Mouse (Mus musculus) heart, embryonic 10.5 days (tissue): ENCODE measurements around the gene Rag1. TPM values are rescaled to one million over a fixed set of nuclear protein-coding genes. Genes with fewer than 3 reads are reported as not detected.
A peak's percentile ranks its signal among the peaks of the same experiment; 100 is the strongest.

Source experiments
- DNase-seq: peaks from one replicate; pipeline ENCODE4 v3.0.0-alpha.2; 2017; ENCODE audit warnings: low spot score
- H3K27ac ChIP-seq: fragments of 300-500 bp; sonication (generic); 2 replicates; pipeline ENCODE4 v1.5.1; 2016; ENCODE audit warnings: mild to moderate bottlenecking
- H3K27me3 ChIP-seq: fragments of 300-500 bp; sonication (generic); 2 replicates; pipeline ENCODE4 v1.6.1; 2016; ENCODE audit warnings: mild to moderate bottlenecking; ENCODE audit not compliant: poor library complexity, insufficient read depth, severe bottlenecking
- H3K36me3 ChIP-seq: fragments of 300-500 bp; sonication (generic); 2 replicates; pipeline ENCODE4 v1.6.1; 2016; ENCODE audit warnings: mild to moderate bottlenecking, moderate library complexity
- H3K4me1 ChIP-seq: fragments of 300-500 bp; sonication (generic); 2 replicates; pipeline ENCODE4 v1.6.1; 2016; ENCODE audit warnings: mild to moderate bottlenecking
- H3K4me3 ChIP-seq: fragments of 300-500 bp; sonication (generic); 2 replicates; pipeline ENCODE4 v1.5.1; 2016; ENCODE audit warnings: mild to moderate bottlenecking, moderate library complexity
- H3K9me3 ChIP-seq: fragments of 300-500 bp; sonication (generic); 2 replicates; pipeline ENCODE4 v1.6.1; 2016; ENCODE audit warnings: mild to moderate bottlenecking, moderate library complexity
- WGBS: fragments of 180-500 bp; shearing (Covaris S2); methylation state at CpG from one replicate; pipeline ENCODE4 v1.1.7; 2016; 5-methylcytosine and 5-hydroxymethylcytosine counted together
- polyA plus RNA-seq: library from polyadenylated mRNA; unstranded; fragments of >200 nt; fragmentation: Nextera tagmentation; extraction: Ambion mirVana; gene quantifications from 2 replicates; pipeline ENCODE4 v1.2.1, GENCODE M21; 2016

Gene Rag1
- not detected in 2 replicates for polyA plus RNA-seq

- no peak within 1 kb of the TSS for H3K4me3 ChIP-seq
- no peaks in the 10 kb centered on the region for H3K9me3 ChIP-seq
- peaks cover 4% of the 10 kb centered on the region; the same call in 1 of the 2 replicates for H3K4me1 ChIP-seq
- no peaks in the 10 kb centered on the region for H3K36me3 ChIP-seq
- H3K27ac ChIP-seq, result no peak within 1 kb of the TSS
- 40% methylated on average over 8 of the region's 8 CpGs for WGBS
- no peaks in the 10 kb centered on the region for H3K27me3 ChIP-seq
- DNase-seq, result no peak
Measured at GRCm38 (mm10) chr2:101649114-101649671, at the start of gene Rag1, which contains the start of gene B230118H07Rik. Gene Rag1, minus strand, starts transcription at chr2:101649501. Gene B230118H07Rik, minus strand, starts transcription at chr2:101649532.

- no peak overlapping the region for H3K27ac ChIP-seq
- no peaks in the 10 kb centered on the region for H3K27me3 ChIP-seq
- no peak for DNase-seq
- H3K4me1 ChIP-seq, result no peaks in the 10 kb centered on the region
- no peaks in the 10 kb centered on the region for H3K9me3 ChIP-seq
- H3K36me3 ChIP-seq, result peaks cover 60% of the 10 kb centered on the region
- 94% methylated on average over 7 of the region's 7 CpGs for WGBS
- no peak overlapping the region for H3K4me3 ChIP-seq
Measured at GRCm38 (mm10) chr2:101695584-101695983, 46.3 kb upstream of the Rag1 start.

- 67% methylated on average over 5 of the region's 5 CpGs for WGBS
- Histone ChIP-seq H3K36me3 (peaks cover 68% of the 10 kb centered on the region), H3K4me1 (no peaks in the 10 kb centered on the region), H3K9me3 (no peaks in the 10 kb centered on the region), H3K4me3 (no peak overlapping the region), H3K27ac (no peak overlapping the region), H3K27me3 (no peaks in the 10 kb centered on the region)
- DNase-seq, result no peak
Measured at GRCm38 (mm10) chr2:101693577-101694215, 44.4 kb upstream of the Rag1 start.

DNA sequence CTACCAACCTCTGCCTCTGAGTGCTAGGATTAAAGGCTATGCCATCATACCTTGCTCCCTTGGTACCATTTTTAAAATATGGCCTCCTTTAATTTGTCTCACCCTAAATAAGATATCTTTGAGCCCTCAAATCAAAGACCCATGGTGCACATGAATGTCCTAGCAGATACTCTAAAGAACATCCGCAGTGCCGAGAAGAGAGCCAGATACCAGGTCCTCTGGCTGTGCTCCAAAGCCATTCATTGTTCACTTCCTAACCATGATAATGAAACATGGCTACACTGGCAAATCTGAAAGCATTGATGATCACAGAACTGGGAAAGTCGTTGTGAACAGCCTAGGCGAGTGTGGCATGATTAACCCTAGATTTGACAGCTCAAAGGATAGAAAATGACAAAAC, 43.7 kb upstream of the Rag1 start:
- Histone ChIP-seq H3K4me3 (no peak overlapping the region), H3K4me1 (no peaks in the 10 kb centered on the region), H3K9me3 (no peaks in the 10 kb centered on the region), H3K27ac (no peak overlapping the region), H3K36me3 (peaks cover 66% of the 10 kb centered on the region), H3K27me3 (no peaks in the 10 kb centered on the region)
- 71% methylated on average over 4 of the region's 4 CpGs for WGBS
- no peak for DNase-seq

GRCm38 (mm10) chr2:101690252-101690827, 41.0 kb upstream of the Rag1 start:
- Histone ChIP-seq H3K9me3 (no peaks in the 10 kb centered on the region), H3K36me3 (peaks cover 65% of the 10 kb centered on the region), H3K4me1 (no peaks in the 10 kb centered on the region), H3K27ac (no peak overlapping the region), H3K4me3 (no peak overlapping the region), H3K27me3 (no peaks in the 10 kb centered on the region)
- no peak for DNase-seq
- 91% methylated on average over 9 of the region's 9 CpGs for WGBS

GRCm38 (mm10) chr2:101688011-101688410, 38.7 kb upstream of the Rag1 start:
- Histone ChIP-seq H3K4me3 (no peak overlapping the region), H3K9me3 (no peaks in the 10 kb centered on the region), H3K27ac (no peak overlapping the region), H3K4me1 (no peaks in the 10 kb centered on the region), H3K36me3 (peaks cover 68% of the 10 kb centered on the region), H3K27me3 (no peaks in the 10 kb centered on the region)
- DNase-seq, result no peak
- 93% methylated on average over 5 of the region's 5 CpGs for WGBS

DNA sequence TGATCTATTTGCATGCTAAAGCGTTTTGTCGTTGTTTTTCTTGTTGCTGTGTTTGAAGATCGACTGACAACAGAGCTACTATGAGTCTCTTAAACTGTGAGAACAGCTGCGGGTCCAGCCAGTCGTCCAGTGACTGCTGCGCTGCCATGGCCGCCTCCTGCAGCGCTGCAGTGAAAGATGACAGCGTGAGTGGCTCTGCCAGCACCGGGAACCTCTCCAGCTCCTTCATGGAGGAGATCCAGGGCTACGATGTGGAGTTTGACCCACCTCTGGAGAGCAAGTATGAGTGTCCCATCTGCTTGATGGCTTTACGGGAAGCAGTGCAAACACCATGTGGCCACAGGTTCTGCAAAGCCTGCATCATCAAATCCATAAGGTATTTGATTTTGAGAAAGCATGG, 35.1 kb upstream of the Rag1 start:
- Histone ChIP-seq H3K9me3 (no peaks in the 10 kb centered on the region), H3K4me3 (no peak overlapping the region), H3K36me3 (peaks cover 38% of the 10 kb centered on the region), H3K4me1 (peaks cover 2% of the 10 kb centered on the region), H3K27ac (no peak overlapping the region), H3K27me3 (no peaks in the 10 kb centered on the region)
- DNase-seq, result no peak
- 91% methylated on average over 12 of the region's 12 CpGs for WGBS

DNA sequence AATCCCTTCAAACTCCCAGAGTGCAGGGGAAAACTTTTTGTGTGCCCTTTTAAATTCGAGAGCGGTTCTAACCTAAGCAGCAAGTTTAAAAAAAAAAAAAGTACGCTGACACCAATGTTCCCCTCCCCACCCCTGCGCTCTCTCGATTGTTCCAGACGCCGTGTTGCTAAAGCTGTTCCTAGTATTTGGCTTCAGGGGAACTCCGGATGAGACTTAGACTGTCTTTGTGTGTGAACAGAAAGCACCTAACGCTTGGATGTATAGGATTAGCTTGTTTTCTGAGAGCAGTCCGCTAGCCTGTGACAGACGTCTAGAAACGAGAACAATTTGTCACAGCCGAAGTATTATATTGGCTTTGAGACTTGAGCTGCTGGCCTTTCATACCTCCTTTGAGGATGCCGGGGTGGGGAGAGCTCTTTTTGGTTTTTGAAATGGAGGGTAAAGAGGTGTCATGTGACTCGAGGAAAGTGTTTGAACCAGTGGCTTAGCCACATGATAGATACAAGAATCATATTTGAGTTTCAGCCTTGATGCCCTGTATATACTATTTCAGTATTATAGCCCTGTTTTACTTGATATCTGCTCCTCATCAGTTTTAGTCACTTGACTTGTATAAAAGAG, 30.0 kb upstream of the Rag1 start:
- peaks cover 5% of the 10 kb centered on the region for H3K4me1 ChIP-seq
- H3K36me3 ChIP-seq, result 0 out of 2 replicates have a peak, but pooled peaks cover under 1% of the 10 kb centered on the region
- H3K9me3 ChIP-seq, result no peaks in the 10 kb centered on the region
- DNase-seq, result no peak
- H3K27me3 ChIP-seq, result no peaks in the 10 kb centered on the region
- H3K27ac ChIP-seq, result no peak overlapping the region
- H3K4me3 ChIP-seq, result peak overlapping the region; percentile 99
- 7% methylated on average over 15 of the region's 15 CpGs for WGBS

- peak; percentile 92 for DNase-seq
- H3K27me3 ChIP-seq, result no peaks in the 10 kb centered on the region
- peak within 1 kb of the TSS; percentile 93 for H3K27ac ChIP-seq
- 1% methylated on average over 68 of the region's 68 CpGs for WGBS
- H3K4me1 ChIP-seq, result peaks cover 5% of the 10 kb centered on the region
- H3K36me3 ChIP-seq, result no peaks in the 10 kb centered on the region
- no peaks in the 10 kb centered on the region for H3K9me3 ChIP-seq
- peak within 1 kb of the TSS; percentile 99 for H3K4me3 ChIP-seq
Measured at GRCm38 (mm10) chr2:101678236-101679021, 29.1 kb upstream of the Rag1 start, which contains the start of gene Traf6. Gene Traf6, plus strand, starts transcription at chr2:101678429.

DNA sequence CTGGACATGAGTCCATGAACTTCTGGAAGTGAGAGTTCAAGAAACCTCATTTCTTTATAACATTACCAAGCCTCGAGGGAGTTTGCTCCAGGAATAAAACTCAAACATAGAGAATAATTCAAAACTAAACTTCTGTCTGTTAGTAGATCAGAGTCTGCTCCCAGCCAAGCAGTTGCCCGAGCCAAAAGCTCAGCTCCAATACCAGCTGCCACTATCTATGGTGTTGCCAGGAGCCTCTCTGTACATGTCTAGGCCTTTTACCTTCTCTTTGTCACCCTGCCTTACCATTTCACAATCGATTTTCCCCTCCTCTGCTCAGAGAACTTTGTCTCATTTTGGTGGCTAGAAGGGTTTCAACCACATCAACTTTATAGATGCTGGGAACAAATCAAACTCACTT, 24.2 kb upstream of the Rag1 start:
- Histone ChIP-seq H3K36me3 (no peaks in the 10 kb centered on the region), H3K27me3 (no peaks in the 10 kb centered on the region), H3K27ac (no peak overlapping the region), H3K4me1 (no peaks in the 10 kb centered on the region), H3K9me3 (no peaks in the 10 kb centered on the region), H3K4me3 (no peak overlapping the region)
- 67% methylated on average over 3 of the region's 3 CpGs for WGBS
- DNase-seq, result no peak

- Histone ChIP-seq H3K4me3 (no peak overlapping the region), H3K36me3 (no peaks in the 10 kb centered on the region), H3K27ac (no peak overlapping the region), H3K9me3 (no peaks in the 10 kb centered on the region), H3K4me1 (no peaks in the 10 kb centered on the region), H3K27me3 (no peaks in the 10 kb centered on the region)
- DNase-seq, result no peak
- WGBS, result 67% methylated on average over 3 of the region's 3 CpGs
Measured at GRCm38 (mm10) chr2:101668751-101669150, 19.4 kb upstream of the Rag1 start.

DNA sequence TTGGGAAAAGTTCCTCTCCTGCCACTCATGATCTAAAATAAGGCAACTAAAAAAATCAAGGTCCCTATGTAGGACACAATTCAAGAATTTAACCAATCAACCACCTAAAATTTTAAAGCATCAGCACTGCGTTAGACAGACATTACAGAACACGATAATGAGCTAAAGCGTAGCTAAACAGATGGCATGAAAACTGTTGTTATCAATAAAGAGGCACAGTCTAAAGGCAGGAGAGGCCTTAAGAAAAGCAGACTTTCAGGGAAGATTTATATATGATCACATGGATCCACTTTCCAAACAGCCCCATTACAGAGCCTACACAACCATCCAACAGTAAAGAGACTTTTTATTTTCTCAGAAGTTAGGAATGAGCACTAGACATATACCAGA, 16.4 kb upstream of the Rag1 start:
- Histone ChIP-seq H3K27me3 (no peaks in the 10 kb centered on the region), H3K4me1 (no peaks in the 10 kb centered on the region), H3K27ac (no peak overlapping the region), H3K4me3 (no peak overlapping the region), H3K9me3 (no peaks in the 10 kb centered on the region), H3K36me3 (no peaks in the 10 kb centered on the region)
- WGBS, result 89% methylated on average over 3 of the region's 3 CpGs
- no peak for DNase-seq
